Mouse (Mus musculus) frontal cortex, adult 2 months (tissue): ENCODE measurements around the gene Plin3. TPM values are rescaled to one million over a fixed set of nuclear protein-coding genes. Genes with fewer than 3 reads are reported as not detected.
A peak's percentile ranks its signal among the peaks of the same experiment; 100 is the strongest.

Experiments
- DNase-seq, 2 experiments: peaks; one replicate each; pipeline ENCODE4 v3.0.0; 2022; ENCODE audit warnings: low spot score in 1 of 2; ENCODE audit errors: extremely low spot score in 1 of 2
- polyA plus RNA-seq: library from polyadenylated mRNA; depleted of rRNA; stranded (reverse); fragments of >200 nt; gene quantifications from 2 replicates; pipeline ENCODE4 v1.2.3, GENCODE M21; 2012; rRNA removed

Plin3 gene
- polyA plus RNA-seq: 10.8 and 11.2 TPM in 2 replicates

DNA sequence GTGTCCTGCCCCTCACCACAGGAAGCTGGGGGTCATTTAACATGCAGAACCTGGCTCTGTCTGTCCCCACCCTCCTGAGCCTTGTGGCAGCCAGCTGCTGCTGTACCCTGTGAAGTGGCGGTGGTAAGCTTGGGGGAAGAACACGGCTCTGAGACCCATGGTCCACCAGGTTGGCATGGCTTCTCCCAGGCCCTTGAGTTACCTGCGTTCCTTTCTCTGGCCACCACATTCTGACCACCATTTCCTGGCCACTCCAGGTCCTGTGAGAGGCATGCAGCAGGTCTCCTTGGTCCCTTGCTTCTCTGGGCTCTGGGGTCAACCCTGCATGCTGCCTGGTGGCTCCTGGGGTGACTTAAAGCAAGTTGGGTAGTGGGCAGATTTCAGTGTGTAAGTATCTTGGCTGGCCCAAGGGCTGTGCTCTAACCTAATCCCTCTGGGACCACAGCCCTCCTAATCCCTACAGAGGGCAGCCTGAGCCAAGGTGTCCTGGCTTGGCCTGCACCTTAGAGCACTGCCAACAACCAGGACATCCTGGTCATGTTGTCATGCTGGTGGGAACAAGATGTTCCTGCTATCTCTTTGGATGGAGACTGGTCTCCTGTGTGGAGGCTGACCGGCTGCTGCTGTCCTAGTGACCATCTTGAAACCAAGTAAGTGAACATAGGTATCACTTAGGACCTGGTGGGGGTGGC is at the start of gene Plin3:
Plin3 (minus strand) TSS at position 343 of the 692 bp plus-strand sequence.
- DNase-seq: no peak

DNA sequence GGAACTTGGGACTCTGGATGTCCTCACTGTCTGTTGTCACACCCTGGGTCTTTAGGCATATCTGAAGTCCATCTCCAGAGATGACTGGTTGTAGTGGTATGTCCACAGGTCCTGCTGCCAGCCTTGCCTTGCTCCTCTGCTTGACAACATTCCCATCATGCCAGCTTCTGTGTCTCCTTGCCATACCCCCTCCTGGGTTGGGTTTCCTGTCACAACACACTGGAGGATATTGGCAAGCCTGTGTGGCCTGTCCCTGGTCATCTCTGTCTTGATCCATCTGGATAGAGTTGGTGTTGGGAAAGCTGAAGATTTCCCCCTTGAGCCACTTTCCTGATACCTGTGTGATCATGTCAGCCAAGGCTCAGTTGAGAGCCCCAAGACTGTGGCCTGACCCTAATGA is 48.0 kb upstream of the Plin3 start:
- no peak for DNase-seq

DNA sequence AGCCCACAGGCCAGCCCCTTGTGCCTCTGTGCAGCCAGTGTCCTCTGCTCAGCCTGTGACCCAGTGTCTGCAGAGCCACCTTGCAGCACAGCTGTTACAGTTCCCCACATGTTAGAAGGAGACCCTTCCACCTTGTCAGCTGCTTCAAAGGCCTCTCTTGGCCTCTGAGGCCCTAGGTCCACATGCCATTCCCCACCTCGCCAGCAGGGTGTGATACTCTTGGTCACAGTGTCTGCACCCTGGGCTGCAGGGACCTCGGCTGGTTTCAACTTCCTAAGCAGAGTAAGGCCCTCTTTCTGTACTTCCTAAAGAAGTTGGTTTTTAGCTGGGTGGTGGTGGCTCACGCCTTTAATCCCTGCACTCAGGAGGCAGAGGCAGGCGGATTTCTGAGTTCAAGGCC is 46.2 kb upstream of the Plin3 start:
- DNase-seq: no peak

DNA sequence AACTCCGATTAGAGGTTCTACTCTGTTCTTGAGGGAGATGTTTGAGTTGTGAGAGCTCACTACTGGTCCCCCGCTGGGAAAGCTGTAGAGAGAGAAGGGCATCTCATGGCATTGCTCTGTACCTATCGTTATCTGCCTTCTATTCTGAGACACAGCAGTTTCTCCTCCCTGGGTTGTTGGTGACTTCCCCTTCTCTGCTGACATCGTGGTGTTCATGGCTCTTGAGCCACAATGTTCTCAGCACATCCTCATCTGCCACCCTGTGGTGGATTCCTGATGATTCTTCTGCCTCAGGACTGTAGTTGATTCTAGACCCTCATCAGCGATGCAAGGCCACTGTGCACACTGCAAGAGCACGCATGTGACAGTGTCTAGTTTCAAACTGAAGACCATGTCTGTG is 45.1 kb upstream of the Plin3 start:
- no peak for DNase-seq

DNA sequence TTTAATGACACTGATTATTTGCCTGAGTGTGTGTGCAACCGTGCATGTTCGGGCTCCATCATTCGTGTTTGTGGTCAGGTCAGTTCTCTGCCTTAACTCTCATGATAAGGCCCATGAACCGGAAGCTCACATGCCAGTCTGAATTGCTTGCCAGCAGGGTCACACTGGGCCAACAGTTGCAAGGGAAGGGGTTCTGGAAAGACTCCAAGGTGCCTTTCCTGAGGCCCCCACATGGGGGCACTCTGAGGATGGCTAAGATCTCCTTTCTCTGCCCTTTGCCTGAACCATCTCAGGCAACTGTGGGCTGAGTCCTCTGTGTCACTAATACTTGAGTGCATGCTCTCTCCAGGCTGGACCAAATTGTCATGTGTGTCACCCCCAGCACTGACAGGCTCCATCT is 44.5 kb upstream of the Plin3 start:
- peak in 1 of 2 experiments; percentile 71 for DNase-seq

DNA sequence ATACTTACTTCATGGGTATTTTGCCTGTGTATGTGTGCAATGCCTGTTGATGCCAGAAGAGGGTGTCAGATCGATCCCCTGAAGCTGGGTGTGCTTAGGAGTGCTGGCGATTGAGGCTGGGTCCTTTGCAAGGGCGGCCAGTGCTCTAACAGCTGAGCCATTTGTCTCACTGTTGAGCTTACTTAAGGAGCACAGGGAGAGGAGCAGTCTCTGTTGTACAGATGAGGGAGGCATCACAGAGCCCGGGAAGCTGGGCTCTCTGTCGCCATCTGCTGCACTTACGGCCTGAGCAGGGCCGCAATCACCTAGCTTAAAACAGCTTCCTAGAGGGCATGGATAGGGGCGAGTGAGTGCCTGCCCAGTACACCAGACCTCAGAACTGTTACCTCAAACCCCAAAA is 40.3 kb upstream of the Plin3 start:
- DNase-seq: no peak

DNA sequence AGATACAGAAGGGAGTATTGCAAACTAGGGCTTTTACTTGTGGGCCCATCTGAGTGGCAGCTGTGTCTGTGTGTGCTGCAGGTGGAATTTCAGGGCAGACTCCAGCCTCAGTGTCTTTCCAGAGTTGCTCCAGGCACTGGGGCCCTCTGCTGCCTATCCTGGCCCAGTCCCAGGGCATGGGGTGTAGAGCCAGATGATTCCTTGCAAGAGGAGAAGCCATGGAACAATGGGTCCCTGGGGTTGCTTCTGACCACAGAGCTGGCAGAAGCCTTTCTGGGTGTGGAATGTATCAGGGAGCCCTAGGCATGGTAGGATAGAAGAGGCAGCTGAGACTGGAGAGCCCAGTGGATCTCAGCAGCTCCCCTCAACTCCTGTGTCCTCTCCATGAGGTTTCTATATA is 38.6 kb upstream of the Plin3 start:
- no peak for DNase-seq

DNA sequence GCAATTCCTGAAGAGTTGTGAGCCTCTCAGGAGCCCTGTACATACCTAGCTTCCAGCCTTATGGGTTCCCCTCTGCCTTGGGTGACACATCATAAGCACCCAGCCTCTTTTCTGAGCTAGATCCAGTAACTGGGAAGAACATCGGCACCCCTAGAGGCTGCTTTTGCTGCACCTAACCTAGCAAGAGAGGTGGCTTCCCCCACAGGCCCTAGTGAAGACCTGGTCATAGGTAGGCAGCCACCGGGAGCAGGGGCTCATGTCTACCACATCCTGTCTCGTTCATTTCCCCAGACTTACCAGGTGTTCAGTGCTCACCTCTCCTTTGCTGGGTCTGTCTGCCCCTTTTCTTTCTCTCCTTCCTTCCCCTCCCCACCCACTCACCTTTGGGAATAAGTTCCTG is 37.7 kb upstream of the Plin3 start:
- no peak for DNase-seq

DNA sequence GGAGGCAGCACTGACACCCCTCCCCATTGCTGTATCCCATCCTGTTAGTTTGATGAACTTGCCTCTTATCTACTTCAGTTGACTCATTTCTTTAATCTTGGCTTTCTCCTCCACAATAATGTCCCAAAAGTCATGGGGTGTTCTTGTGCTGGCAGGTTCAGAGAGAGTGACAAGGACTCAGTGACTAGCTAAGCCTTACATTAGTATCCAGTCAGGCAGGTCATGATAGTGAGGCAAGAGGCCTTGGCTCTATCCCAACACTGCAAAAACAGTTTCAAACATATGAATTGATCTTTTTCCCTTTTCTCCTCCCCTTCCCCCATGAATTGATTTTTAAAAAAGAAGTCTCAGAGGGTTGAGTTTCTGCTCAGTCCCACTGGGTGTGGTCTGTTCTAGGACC is 36.6 kb upstream of the Plin3 start:
- no peak for DNase-seq

DNA sequence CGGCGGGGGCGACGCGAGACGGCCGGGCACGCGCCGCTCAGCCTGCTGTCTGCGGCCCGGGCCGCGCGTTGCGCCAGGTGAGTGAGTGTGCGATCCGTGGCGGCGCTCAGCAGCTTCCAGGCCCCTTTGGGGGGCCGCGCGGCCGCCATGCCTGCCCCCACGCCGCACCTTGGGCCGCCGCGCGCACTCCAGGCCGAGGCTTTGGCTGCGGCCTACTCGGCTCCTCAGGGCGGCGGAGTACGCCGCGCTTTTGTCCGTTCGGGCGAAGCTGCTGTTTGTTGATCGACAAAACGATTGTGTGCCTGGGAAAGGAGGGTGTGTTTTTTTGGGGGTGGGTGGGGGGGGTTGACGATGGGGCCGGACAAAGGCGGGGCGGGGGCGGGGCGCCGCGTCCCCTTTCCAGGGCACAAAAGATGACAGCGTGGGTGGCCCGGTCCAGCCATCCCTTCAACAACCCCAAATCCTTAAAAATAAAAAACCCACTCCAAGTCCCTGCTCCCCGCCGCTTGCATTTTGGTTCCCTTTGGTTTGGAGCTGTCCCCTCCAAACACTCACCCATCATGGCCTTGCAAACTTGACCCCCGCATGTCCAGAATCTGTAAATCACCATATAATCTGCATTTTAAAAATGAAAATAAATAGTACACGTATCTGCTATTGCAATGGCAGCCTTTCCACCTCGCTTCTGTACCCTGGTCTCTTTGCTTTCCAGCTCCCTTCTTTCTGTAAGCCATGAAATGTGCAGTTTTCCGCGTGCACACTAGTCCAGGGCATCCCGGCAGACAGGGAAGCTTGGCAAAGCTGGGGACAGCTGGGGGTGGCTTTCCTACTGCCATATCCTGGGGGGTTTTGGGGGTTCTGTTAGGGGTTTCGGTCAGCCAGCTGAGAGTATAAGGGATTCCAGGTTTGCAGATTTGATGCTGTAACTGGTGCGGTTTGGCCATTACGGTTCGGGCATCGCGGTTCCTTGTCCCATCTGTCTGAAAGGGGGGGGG is 33.8 kb upstream of the Plin3 start:
- peak in 1 of 2 experiments; percentile 31 for DNase-seq

DNA sequence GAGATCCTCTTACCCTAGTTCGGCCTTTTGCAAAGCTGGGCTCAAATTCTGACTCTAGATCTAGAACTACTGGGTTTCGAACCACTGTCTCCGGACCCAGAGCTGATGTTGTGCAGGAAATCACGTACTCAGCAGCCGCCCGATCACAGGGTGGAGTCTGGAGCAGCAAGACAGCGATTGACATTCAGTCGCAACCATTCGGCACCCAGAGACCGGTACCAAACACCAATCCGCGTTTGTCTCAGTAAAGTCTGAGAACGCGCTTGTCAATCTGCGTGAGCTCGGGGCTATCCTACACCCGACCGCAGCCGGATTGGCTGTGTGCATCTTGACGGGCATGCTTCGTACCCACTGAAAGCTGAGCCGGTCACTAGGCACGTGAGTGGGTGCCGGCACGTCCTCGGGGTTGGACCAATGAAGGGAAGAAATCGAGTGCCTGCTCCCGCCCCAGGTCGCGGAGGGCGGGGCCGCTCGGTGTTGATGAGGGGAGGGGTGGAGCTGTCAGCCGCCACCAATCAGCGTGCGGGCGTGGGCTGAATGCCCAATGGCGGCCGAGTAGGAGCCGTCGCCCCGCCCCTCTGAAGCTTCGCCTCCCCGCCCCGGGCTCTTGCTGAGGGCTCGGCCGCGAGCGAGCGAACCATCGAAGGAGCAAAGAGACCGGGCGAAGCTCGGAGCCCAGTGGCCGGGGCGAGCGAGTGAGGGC is 32.9 kb upstream of the Plin3 start, which contains the start of gene Kdm4b:
Kdm4b (plus strand) TSS at position 613 of the 703 bp plus-strand sequence.
- DNase-seq: peak; percentile 99 to 100

DNA sequence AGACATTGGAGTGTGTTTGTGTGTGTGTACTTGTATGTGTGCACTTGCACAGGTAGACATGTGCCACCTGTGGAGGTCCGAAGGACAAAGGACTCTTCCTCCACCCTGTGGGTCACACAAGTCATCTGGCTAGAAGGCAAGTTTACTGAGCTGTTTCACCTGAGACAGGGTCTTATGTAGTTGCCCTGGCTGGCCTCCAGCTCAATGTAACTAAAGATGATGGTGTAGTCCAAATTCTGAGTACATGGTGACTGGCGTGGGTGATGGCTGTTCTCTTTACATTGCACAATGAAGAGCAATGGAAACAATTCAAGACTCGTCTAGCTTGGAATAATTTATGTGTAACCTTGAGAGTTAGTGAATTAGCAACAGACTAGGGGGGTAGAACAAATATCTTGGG is 31.7 kb upstream of the Plin3 start:
- no peak for DNase-seq

DNA sequence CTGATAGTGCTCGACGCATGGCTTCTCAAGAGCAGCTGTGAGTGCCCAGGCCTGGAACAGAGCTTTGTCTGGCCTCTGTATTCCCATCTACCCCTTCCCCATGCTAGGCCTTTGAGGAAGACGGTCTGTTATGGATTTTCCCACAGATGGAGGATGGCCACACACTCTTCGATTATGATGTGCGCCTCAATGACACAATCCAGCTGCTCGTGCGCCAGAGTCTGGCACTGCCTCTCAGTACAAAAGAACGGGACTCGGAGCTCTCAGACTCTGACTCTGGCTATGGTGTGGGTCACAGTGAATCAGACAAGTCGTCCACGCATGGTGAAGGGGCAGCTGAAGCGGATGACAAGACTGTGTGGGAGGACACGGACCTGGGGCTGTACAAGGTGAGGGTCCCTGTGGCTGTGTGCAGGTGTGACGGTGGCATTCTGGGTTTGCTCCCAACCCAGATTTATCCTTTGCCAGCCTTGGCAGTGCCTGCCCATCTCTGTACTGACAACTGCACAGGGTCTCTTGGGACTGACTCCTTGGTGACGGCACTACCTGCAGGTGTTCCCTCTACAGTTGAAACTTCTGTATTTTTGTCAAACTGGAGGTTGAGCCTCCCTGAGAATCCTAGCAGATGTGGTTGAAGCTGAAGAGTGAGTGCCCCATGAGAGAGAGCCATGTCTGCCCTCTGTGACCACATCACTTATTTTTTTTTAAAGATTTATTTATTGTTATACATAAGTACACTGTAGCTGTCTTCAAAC is 16.7 kb upstream of the Plin3 start:
- DNase-seq: no peak

DNA sequence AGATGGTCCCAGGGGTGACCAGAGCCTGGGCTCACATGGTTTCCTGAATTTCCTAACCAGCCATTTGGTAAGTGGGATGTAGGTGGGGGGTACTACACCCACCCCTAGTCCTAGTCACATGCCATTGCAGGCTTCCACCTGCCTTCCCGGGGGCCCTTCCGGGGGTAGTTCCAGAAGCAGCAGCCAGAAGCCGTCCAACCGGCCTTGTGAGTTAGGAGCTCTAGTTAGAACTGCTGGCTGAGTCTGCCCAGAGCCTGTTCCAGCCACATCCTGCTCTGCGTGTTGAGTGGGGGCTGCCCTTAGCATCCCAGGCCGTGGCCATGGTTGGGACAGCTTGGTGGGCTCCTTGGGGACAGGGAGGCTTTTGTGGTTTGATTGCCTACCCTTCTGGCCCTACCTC is 15.4 kb upstream of the Plin3 start:
- no peak for DNase-seq

DNA sequence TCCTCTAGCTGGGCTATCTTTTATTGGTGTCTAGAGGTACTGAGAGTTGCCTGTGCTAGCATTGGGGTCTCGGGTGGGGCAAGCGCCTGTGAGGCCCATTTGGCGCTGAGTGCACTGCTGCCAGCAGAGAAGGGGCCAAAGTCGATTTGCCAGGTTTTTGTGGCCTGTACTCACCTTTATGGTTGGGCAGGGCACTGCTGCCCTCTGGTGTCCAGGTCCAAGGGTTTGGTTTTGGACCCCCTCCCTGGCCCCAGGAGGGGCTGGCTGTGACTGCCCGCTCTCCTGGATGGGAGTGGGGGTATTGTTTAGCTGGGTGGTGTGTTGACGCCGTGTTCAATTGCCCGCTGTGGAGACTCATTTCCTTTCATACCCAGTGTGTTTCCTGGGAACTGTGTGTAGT is 13.2 kb upstream of the Plin3 start:
- DNase-seq: no peak

DNA sequence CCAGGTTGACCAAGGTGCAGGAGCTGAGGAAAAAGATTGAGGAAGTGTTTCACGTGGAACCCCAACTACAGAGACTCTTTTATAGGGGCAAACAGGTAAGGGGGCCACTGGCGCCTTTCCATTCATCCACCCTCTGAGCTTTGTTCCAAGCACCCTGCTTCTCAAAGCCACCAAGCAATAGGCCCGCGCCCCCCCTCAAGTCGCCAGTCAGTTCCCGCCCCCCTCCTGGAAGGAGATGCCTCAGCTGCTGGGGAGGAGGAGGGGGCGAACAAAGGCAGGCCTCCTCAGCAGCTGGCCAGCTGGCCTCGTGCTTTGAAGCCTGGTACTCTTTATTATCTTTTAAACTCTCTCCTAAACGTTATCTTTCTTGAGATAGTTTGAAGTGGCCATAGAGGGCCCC is 12.5 kb upstream of the Plin3 start:
- DNase-seq: no peak

DNA sequence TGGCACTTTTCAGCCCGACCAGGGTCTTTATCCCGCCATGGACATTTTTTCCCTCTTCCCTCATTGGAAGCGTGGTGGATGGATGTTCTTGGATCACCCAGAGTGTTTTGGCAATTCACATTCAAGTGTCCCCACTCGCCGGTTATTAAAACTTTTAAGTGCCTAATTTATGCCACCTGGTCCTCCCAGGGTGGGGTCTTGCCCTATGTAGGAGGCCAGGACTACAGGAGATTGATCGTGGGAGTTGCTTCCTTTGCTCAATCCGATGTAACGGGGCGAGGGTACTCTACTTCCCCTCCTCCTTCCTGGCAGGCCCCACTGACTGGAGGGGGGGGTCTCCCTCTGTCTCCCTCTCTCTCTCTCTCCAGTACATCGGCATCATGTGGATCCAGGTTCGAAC is 12.0 kb upstream of the Plin3 start:
- DNase-seq: no peak

DNA sequence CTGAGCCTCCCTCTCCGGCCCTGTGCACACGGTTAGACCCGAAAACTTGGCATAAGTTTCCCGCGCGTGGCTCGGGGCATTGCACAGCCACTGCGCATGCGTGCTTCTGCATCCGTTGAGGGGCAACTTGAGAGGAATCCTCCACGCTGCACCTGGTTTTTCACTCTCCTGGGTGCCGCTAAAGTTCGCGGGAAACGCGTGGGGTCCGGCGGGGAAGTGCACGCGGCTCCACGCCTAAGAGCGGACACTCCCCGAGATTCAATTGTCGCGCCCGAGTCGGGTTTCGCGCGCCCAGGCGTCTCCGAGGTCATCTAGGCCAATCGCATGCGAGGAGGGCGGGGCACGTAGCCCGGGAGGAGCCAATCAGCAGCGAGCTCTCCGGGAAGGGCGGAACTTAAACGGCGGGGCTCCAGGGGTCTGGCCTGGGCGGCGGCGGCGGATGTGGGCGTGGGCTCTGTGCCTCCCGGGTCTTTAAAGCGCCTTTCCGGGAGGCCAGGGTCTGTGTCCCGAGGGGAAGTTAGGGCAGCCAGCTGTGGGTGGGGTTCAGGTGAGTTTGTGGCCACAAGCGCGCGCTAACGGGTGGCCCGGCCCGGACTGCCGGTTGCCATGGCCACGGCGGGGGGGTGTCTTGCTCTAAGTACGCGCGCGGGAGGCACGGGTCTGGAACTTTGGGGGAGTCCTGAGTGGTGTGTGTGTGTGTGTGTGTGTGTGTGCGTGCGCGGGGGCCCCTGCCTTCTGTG is 11.3 kb upstream of the Plin3 start:
- peak; percentile 79 to 93 for DNase-seq

DNA sequence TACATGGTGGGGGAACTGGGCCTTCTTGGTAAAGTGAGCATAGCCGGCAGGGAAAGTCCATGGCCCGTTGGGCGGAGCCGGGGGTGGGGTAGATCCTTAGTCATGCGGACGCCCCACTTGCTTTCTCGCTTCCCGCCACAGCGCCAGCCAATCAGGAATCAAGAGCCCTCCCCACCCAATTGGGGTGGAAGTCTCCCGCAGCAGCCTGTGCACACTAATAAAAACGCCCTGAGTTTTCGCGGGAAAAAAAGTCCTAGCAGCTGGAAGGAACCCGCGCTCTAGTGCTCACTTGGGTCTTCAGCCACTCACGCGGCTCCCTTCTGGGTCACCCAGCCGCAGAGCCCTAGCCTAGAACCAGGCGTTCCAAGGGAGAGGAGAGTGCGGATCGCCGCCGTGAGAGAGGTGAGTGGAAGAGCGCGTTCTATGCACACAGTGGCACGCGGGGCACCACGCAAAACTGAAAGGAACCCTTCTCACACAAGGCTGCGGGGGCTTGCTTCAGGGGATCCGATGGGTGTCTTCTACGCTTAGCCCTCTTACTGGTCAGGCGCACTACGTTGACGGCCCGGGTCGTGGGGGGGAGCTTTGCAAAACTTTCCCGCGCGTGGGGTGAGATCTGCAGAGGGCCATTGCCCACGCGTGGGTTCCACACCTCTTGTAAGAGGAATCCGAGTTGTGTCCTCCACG is 10.6 kb upstream of the Plin3 start, which contains the start of gene Uhrf1:
Uhrf1 (plus strand) TSS at position 162 of the 687 bp plus-strand sequence.
- DNase-seq: no peak
